Mouse (Mus musculus) hindbrain, embryonic 16.5 days (tissue): ENCODE measurements around the gene Cage1. TPM values are rescaled to one million over a fixed set of nuclear protein-coding genes. Genes with fewer than 3 reads are reported as not detected.

Experiments used
- ATAC-seq: fragments of 200-750 bp; cut with Nextera tagmentation; 2 replicates; pipeline ENCODE4 v1.8.0; 2017; ENCODE audit warnings: moderate TSS enrichment, moderate library complexity
- H3K27ac ChIP-seq: fragments of 300-500 bp; sonication (generic); 2 replicates; pipeline ENCODE4 v1.5.1; 2014; ENCODE audit warnings: low read depth, mild to moderate bottlenecking, control low read depth, low read length, moderate library complexity
- H3K27me3 ChIP-seq: fragments of 300-500 bp; sonication (generic); replicated peaks from 2 replicates; pipeline ENCODE4 v1.6.1; 2014; ENCODE audit warnings: low read length; ENCODE audit not compliant: control insufficient read depth, insufficient read depth
- H3K36me3 ChIP-seq: fragments of 300-500 bp; sonication (generic); 2 replicates; pipeline ENCODE4 v1.6.1; 2014; ENCODE audit warnings: mild to moderate bottlenecking, low read length, moderate library complexity, mixed read lengths; ENCODE audit not compliant: control insufficient read depth, insufficient read depth
- H3K4me1 ChIP-seq: fragments of 300-500 bp; sonication (generic); 2 replicates; pipeline ENCODE4 v1.6.1; 2014; ENCODE audit warnings: low read depth, low read length; ENCODE audit not compliant: control insufficient read depth, insufficient read depth
- H3K4me2 ChIP-seq: fragments of 300-500 bp; sonication (generic); 2 replicates; pipeline ENCODE4 v1.6.1; 2014; ENCODE audit warnings: mild to moderate bottlenecking, low read length, control low read depth, moderate library complexity
- H3K4me3 ChIP-seq: fragments of 300-500 bp; sonication (generic); 2 replicates; pipeline ENCODE4 v1.5.1; 2014; ENCODE audit warnings: mild to moderate bottlenecking, low read length, control low read depth, moderate library complexity
- H3K9ac ChIP-seq: fragments of 300-500 bp; sonication (generic); 2 replicates; pipeline ENCODE4 v1.6.1; 2014; ENCODE audit warnings: low read depth, mild to moderate bottlenecking, control low read depth, low read length, moderate library complexity
- H3K9me3 ChIP-seq: fragments of 300-500 bp; sonication (generic); 2 replicates; pipeline ENCODE4 v1.6.1; 2014; ENCODE audit warnings: mild to moderate bottlenecking, low read length, moderate library complexity; ENCODE audit not compliant: control insufficient read depth
- WGBS: fragments of 180-500 bp; shearing (Covaris S2); extraction: QIAGEN DNeasy Blood & Tissue Kit; methylation state at CpG from one replicate; pipeline ENCODE4 v1.1.7; 2014; 5-methylcytosine and 5-hydroxymethylcytosine counted together
- polyA plus RNA-seq: library from polyadenylated mRNA; unstranded; fragments of >200 nt; fragmentation: Nextera tagmentation; extraction: Ambion mirVana; gene quantifications from 2 replicates; pipeline ENCODE4 v1.2.1, GENCODE M21; 2015

Gene Cage1
- polyA plus RNA-seq, 1 experiment from 2014 or later, result 2.3 TPM

DNA sequence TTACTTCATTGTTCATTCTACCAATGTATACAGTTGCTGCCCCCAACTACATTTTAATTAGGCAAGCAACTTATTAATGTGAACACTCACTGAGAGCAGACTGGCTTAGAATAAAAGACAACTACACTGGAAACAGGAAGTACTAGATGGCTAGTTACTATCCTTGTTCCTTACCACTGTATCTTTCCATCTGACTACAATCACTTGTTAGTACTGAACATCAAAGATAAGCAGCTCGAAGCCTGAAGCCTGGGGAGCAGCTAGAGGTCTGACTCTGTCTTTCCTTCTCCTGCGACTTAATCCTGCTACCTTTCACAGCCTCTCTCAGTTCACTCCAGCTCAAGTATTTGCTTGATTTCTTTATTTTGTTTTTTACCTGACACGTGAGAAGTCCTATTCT is 18.1 kb downstream of the Cage1 start:
- 74% methylated on average over 3 of the region's 3 CpGs for WGBS

GRCm38 (mm10) chr13:38015591-38015990 is 21.3 kb downstream of the Cage1 start:
- no peaks in the 10 kb centered on the region for H3K36me3 ChIP-seq
- H3K9me3 ChIP-seq, result no peaks in the 10 kb centered on the region
- no peak for ATAC-seq
- H3K4me2 ChIP-seq, result no peak overlapping the region
- no peaks in the 10 kb centered on the region for H3K27me3 ChIP-seq
- 94% methylated on average over 4 of the region's 4 CpGs for WGBS
- no peak overlapping the region for H3K4me3 ChIP-seq
- no peak overlapping the region for H3K27ac ChIP-seq
- no peak overlapping the region for H3K9ac ChIP-seq
- H3K4me1 ChIP-seq, result no peaks in the 10 kb centered on the region

More for the DNA sequence above, 18.1 kb downstream of the Cage1 start:
- H3K27me3 ChIP-seq, result no peaks in the 10 kb centered on the region
- no peak overlapping the region for H3K4me3 ChIP-seq
- no peak overlapping the region for H3K9ac ChIP-seq
- H3K27ac ChIP-seq, result no peak overlapping the region
- no peaks in the 10 kb centered on the region for H3K4me1 ChIP-seq
- H3K4me2 ChIP-seq, result no peak overlapping the region
- no peaks in the 10 kb centered on the region for H3K9me3 ChIP-seq
- ATAC-seq, result no peak
- H3K36me3 ChIP-seq, result no peaks in the 10 kb centered on the region

GRCm38 (mm10) chr13:38012436-38012835 is 24.4 kb downstream of the Cage1 start:
- Histone ChIP-seq H3K9me3 (no peaks in the 10 kb centered on the region), H3K4me3 (no peak overlapping the region), H3K36me3 (no peaks in the 10 kb centered on the region)

GRCm38 (mm10) chr13:38010444-38010910 is 26.4 kb downstream of the Cage1 start:
- 82% methylated on average over 5 of the region's 5 CpGs for WGBS

More at GRCm38 (mm10) chr13:38012436-38012835, 24.4 kb downstream of the Cage1 start:
- H3K27me3 ChIP-seq, result no peaks in the 10 kb centered on the region
- 77% methylated on average over 5 of the region's 5 CpGs for WGBS
- H3K4me1 ChIP-seq, result no peaks in the 10 kb centered on the region
- H3K27ac ChIP-seq, result no peak overlapping the region
- H3K4me2 ChIP-seq, result no peak overlapping the region
- no peak for ATAC-seq
- no peak overlapping the region for H3K9ac ChIP-seq

DNA sequence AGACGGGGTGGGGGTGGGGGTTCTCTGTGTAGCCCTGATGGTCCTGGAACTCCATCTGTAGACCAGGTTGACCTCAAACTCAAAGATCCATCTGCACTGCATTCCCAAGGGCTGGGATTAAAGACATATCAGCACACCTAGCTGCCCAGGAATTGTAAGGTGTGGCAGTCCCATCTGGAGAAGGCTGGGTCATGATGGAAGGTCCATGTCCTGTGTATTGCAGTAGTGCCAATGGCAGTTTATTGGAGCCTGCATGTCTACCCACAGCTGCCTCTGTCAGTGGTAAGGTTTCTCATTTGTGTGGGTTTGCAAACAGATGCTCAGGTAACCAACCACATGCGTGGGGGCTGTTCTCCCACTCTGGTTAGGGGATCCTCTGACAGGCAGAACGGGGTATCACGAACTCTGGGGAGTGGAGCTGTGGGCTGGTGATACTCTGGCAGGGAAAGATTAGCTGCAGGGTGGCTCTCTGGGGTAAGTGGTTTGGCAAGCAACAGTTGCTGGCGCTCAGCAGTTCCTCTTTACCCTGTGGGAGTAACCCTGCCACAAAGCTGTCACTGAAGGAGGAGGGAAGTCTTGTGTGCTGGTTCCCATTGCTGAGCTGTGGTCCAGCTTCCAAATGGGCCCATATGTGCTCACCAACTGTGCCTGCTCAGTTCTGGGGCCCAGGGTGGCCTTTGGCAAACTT is 27.0 kb downstream of the Cage1 start:
- Histone ChIP-seq H3K36me3 (no peaks in the 10 kb centered on the region), H3K27me3 (no peaks in the 10 kb centered on the region), H3K9me3 (no peaks in the 10 kb centered on the region), H3K4me2 (no peak overlapping the region), H3K4me1 (no peaks in the 10 kb centered on the region), H3K27ac (no peak overlapping the region), H3K4me3 (no peak overlapping the region), H3K9ac (no peak overlapping the region)
- ATAC-seq, result no peak
- 89% methylated on average over 5 of the region's 5 CpGs for WGBS

More at GRCm38 (mm10) chr13:38010444-38010910, 26.4 kb downstream of the Cage1 start:
- Histone ChIP-seq H3K9ac (no peak overlapping the region), H3K4me2 (no peak overlapping the region), H3K4me1 (no peaks in the 10 kb centered on the region), H3K36me3 (no peaks in the 10 kb centered on the region), H3K9me3 (no peaks in the 10 kb centered on the region), H3K4me3 (no peak overlapping the region), H3K27me3 (no peaks in the 10 kb centered on the region), H3K27ac (no peak overlapping the region)
- no peak for ATAC-seq

- Histone ChIP-seq H3K4me3 (no peak overlapping the region), H3K9ac (no peak overlapping the region), H3K27ac (no peak overlapping the region), H3K9me3 (no peaks in the 10 kb centered on the region), H3K4me1 (no peaks in the 10 kb centered on the region), H3K36me3 (no peaks in the 10 kb centered on the region), H3K4me2 (no peak overlapping the region), H3K27me3 (no peaks in the 10 kb centered on the region)
- no peak for ATAC-seq
- WGBS, result 86% methylated on average over 2 of the region's 2 CpGs
These were observed 28.9 kb downstream of the Cage1 start for GRCm38 (mm10) chr13:38007972-38008371.

- H3K4me1 ChIP-seq, result no peaks in the 10 kb centered on the region
- H3K36me3 ChIP-seq, result no peaks in the 10 kb centered on the region
- H3K9me3 ChIP-seq, result no peaks in the 10 kb centered on the region
- no peak for ATAC-seq
- no peak overlapping the region for H3K4me3 ChIP-seq
- H3K9ac ChIP-seq, result no peak overlapping the region
- no peak overlapping the region for H3K4me2 ChIP-seq
- WGBS, result 42% methylated on average over 1 of the region's 1 CpGs
- no peak overlapping the region for H3K27ac ChIP-seq
- H3K27me3 ChIP-seq, result no peaks in the 10 kb centered on the region
These were observed 34.4 kb downstream of the Cage1 start for GRCm38 (mm10) chr13:38002461-38002860.

- H3K9me3 ChIP-seq, result no peaks in the 10 kb centered on the region
- no peak overlapping the region for H3K27ac ChIP-seq
- H3K9ac ChIP-seq, result no peak overlapping the region
- H3K4me2 ChIP-seq, result no peak overlapping the region
- no peak for ATAC-seq
- H3K4me3 ChIP-seq, result no peak overlapping the region
- no peaks in the 10 kb centered on the region; the same call in 1 of the 2 replicates for H3K4me1 ChIP-seq
- no peaks in the 10 kb centered on the region for H3K27me3 ChIP-seq
- 73% methylated on average over 3 of the region's 3 CpGs for WGBS
- no peaks in the 10 kb centered on the region for H3K36me3 ChIP-seq
These were observed 37.2 kb downstream of the Cage1 start for GRCm38 (mm10) chr13:37999713-38000112.

- peak overlapping the region; percentile 52; the same call in 1 of the 2 replicates for H3K27ac ChIP-seq
- no peaks in the 10 kb centered on the region for H3K9me3 ChIP-seq
- peak overlapping the region; percentile 62 for H3K9ac ChIP-seq
- ATAC-seq, result peak; percentile 71
- no peaks in the 10 kb centered on the region for H3K27me3 ChIP-seq
- H3K36me3 ChIP-seq, result peaks cover 11% of the 10 kb centered on the region
- peak overlapping the region; percentile 76 for H3K4me2 ChIP-seq
- 23% methylated on average over 7 of the region's 7 CpGs for WGBS
- H3K4me1 ChIP-seq, result peaks cover 9% of the 10 kb centered on the region
- peak overlapping the region; percentile 86 for H3K4me3 ChIP-seq
These were observed 42.5 kb downstream of the Cage1 start for GRCm38 (mm10) chr13:37994405-37994749.
